Mouse (Mus musculus) heart, embryonic 12.5 days (tissue): ENCODE results near the gene Tnn. TPM values are rescaled to one million over a fixed set of nuclear protein-coding genes. Genes with fewer than 3 reads are reported as not detected.

Source experiments
- ATAC-seq: fragments of 200-750 bp; cut with Nextera tagmentation; 2 replicates; pipeline ENCODE4 v1.8.0; 2017; ENCODE audit warnings: moderate TSS enrichment, moderate library complexity; ENCODE audit not compliant: insufficient number of reproducible peaks, low FRiP score
- H3K27ac ChIP-seq: fragments of 300-500 bp; sonication (generic); 2 replicates; pipeline ENCODE4 v1.5.1; 2016; ENCODE audit warnings: mild to moderate bottlenecking, moderate library complexity; ENCODE audit not compliant: poor library complexity, severe bottlenecking
- H3K27me3 ChIP-seq: fragments of 300-500 bp; sonication (generic); replicated peaks from 2 replicates; pipeline ENCODE4 v1.6.1; 2016; ENCODE audit warnings: mild to moderate bottlenecking, moderate library complexity
- H3K36me3 ChIP-seq: fragments of 300-500 bp; sonication (generic); 2 replicates; pipeline ENCODE4 v1.6.1; 2016; ENCODE audit warnings: mild to moderate bottlenecking, moderate library complexity
- H3K4me1 ChIP-seq: fragments of 300-500 bp; sonication (generic); replicated peaks from 2 replicates; pipeline ENCODE4 v1.6.1; 2016; ENCODE audit warnings: mild to moderate bottlenecking
- H3K4me2 ChIP-seq: fragments of 300-500 bp; sonication (generic); 2 replicates; pipeline ENCODE4 v1.6.1; 2016; ENCODE audit warnings: mild to moderate bottlenecking, moderate library complexity
- H3K4me3 ChIP-seq: fragments of 300-500 bp; sonication (generic); 2 replicates; pipeline ENCODE4 v1.5.1; 2016; ENCODE audit warnings: mild to moderate bottlenecking
- H3K9ac ChIP-seq: fragments of 300-500 bp; sonication (generic); 2 replicates; pipeline ENCODE4 v1.6.1; 2016; ENCODE audit warnings: mild to moderate bottlenecking, moderate library complexity
- H3K9me3 ChIP-seq: fragments of 300-500 bp; sonication (generic); replicated peaks from 2 replicates; pipeline ENCODE4 v1.6.1; 2016; ENCODE audit warnings: mild to moderate bottlenecking, moderate library complexity
- WGBS: fragments of 180-500 bp; shearing (Covaris S2); methylation state at CpG from one replicate; pipeline ENCODE4 v1.1.7; 2016; 5-methylcytosine and 5-hydroxymethylcytosine counted together
- polyA plus RNA-seq: library from polyadenylated mRNA; unstranded; fragments of >200 nt; fragmentation: Nextera tagmentation; extraction: Ambion mirVana; gene quantifications from 2 replicates; pipeline ENCODE4 v1.2.1, GENCODE M21; 2016

The Tnn gene
- polyA plus RNA-seq, 1 experiment from 2014 or later = not detected

GRCm38 (mm10) chr1:160145606-160146005 is 7.8 kb downstream of the Tnn start:
- WGBS = 59% methylated on average over 3 of the region's 3 CpGs
- H3K4me2 ChIP-seq = no peak overlapping the region

DNA sequence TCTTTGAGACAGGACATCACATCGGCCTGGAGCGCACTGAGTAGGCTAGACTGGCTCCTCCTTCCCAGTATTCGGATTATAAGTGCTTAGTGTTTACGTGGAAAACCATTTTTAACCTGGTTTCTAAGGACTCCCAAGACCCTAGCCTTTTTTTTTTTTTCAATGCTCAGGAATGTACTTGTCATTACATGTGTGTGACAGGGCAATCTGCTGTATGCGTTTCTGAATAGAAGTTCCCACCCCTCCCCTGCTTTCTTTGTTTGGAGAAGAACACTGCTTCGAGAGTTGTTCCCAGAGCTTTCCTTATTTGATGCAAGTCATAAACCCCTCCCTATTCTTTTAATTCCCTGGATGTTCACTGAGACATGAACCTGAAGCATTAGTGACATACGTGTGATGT is 9.0 kb downstream of the Tnn start:
- 81% methylated on average over 7 of the region's 7 CpGs for WGBS
- Histone ChIP-seq H3K4me3 (no peak overlapping the region), H3K36me3 (no peaks in the 10 kb centered on the region), H3K9me3 (no peaks in the 10 kb centered on the region), H3K4me1 (no peaks in the 10 kb centered on the region), H3K4me2 (no peak overlapping the region), H3K27me3 (no peaks in the 10 kb centered on the region), H3K27ac (no peak overlapping the region), H3K9ac (no peak overlapping the region)
- no peak for ATAC-seq

More at GRCm38 (mm10) chr1:160145606-160146005, 7.8 kb downstream of the Tnn start:
- no peaks in the 10 kb centered on the region for H3K36me3 ChIP-seq
- no peaks in the 10 kb centered on the region for H3K4me1 ChIP-seq
- no peak overlapping the region for H3K9ac ChIP-seq
- no peak for ATAC-seq
- no peak overlapping the region for H3K27ac ChIP-seq
- H3K27me3 ChIP-seq = no peaks in the 10 kb centered on the region
- no peak overlapping the region for H3K4me3 ChIP-seq
- no peaks in the 10 kb centered on the region for H3K9me3 ChIP-seq

GRCm38 (mm10) chr1:160136362-160136890 is 17.0 kb downstream of the Tnn start:
- no peaks in the 10 kb centered on the region for H3K9me3 ChIP-seq
- H3K27ac ChIP-seq = no peak overlapping the region
- H3K4me2 ChIP-seq = no peak overlapping the region
- no peaks in the 10 kb centered on the region for H3K4me1 ChIP-seq
- H3K36me3 ChIP-seq = no peaks in the 10 kb centered on the region
- H3K27me3 ChIP-seq = no peaks in the 10 kb centered on the region
- WGBS = 71% methylated on average over 7 of the region's 7 CpGs
- H3K4me3 ChIP-seq = no peak overlapping the region
- H3K9ac ChIP-seq = no peak overlapping the region
- no peak for ATAC-seq

- Histone ChIP-seq H3K9me3 (no peaks in the 10 kb centered on the region), H3K4me2 (no peak overlapping the region), H3K9ac (no peak overlapping the region), H3K27ac (no peak overlapping the region), H3K27me3 (no peaks in the 10 kb centered on the region), H3K4me3 (no peak overlapping the region), H3K36me3 (no peaks in the 10 kb centered on the region), H3K4me1 (no peaks in the 10 kb centered on the region)
- whole genome bisulfite sequencing = 44% methylated on average over 4 of the region's 4 CpGs
- no peak for ATAC-seq
These were observed 19.8 kb downstream of the Tnn start for GRCm38 (mm10) chr1:160133464-160134079.

DNA sequence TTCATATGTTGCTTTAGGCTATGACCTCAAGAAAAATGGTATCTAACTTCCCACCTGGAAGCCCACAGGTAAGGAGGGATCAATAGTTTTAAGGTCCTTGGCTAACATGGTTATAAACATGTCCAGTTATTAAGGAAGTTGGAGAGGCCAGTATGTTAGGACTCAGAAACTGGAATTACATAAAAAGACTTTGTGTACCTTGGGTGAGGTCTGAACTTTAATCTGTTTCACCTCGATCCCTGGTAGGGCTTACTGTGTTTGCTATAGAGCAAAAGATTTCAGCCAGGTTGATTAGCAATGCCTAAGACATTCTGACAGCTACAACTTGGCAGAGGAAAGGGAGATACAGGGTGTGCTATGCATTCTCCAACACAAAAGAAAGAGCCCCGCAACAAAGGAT is 29.4 kb downstream of the Tnn start:
- H3K4me2 ChIP-seq = no peak overlapping the region

GRCm38 (mm10) chr1:160108604-160109003 is 44.8 kb downstream of the Tnn start:
- 65% methylated on average over 2 of the region's 2 CpGs for WGBS

More for the DNA sequence above, 29.4 kb downstream of the Tnn start:
- no peaks in the 10 kb centered on the region for H3K9me3 ChIP-seq
- no peak overlapping the region for H3K9ac ChIP-seq
- WGBS = 86% methylated on average over 2 of the region's 2 CpGs
- no peak overlapping the region for H3K4me3 ChIP-seq
- no peaks in the 10 kb centered on the region for H3K36me3 ChIP-seq
- peaks cover 6% of the 10 kb centered on the region; the same call in 1 of the 2 replicates for H3K27me3 ChIP-seq
- no peaks in the 10 kb centered on the region for H3K4me1 ChIP-seq
- ATAC-seq = no peak
- no peak overlapping the region for H3K27ac ChIP-seq

DNA sequence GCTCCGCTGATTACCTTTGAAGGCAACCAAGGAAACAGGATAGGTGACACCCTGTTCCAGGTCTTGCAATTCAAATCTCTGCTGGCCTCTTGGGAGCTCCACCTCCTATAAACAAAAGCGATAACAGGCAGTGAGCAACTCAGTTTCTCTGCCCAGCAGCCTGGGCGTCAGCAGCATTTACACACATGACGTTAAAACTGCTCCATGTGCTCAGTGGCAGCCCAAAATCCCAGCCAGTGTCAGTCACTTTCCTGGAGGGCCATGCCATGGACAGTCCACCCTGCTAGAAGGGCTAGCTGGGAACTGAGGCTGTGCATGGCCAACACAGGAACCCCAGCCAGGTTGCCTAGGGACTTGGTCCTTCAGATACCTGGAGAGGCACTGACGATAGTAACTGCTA is 48.0 kb downstream of the Tnn start:
- no peaks in the 10 kb centered on the region for H3K4me1 ChIP-seq
- ATAC-seq = no peak
- H3K9me3 ChIP-seq = no peaks in the 10 kb centered on the region
- no peak overlapping the region for H3K4me3 ChIP-seq
- H3K27me3 ChIP-seq = no peaks in the 10 kb centered on the region
- no peak overlapping the region for H3K9ac ChIP-seq
- 79% methylated on average over 5 of the region's 5 CpGs for WGBS
- H3K27ac ChIP-seq = no peak overlapping the region
- no peak overlapping the region for H3K4me2 ChIP-seq
- H3K36me3 ChIP-seq = no peaks in the 10 kb centered on the region

More at GRCm38 (mm10) chr1:160108604-160109003, 44.8 kb downstream of the Tnn start:
- Histone ChIP-seq H3K36me3 (no peaks in the 10 kb centered on the region), H3K4me3 (no peak overlapping the region), H3K27ac (no peak overlapping the region), H3K27me3 (no peaks in the 10 kb centered on the region), H3K4me1 (no peaks in the 10 kb centered on the region), H3K9ac (no peak overlapping the region), H3K4me2 (no peak overlapping the region), H3K9me3 (no peaks in the 10 kb centered on the region)
- ATAC-seq = no peak

- H3K36me3 ChIP-seq = no peaks in the 10 kb centered on the region
- H3K27me3 ChIP-seq = no peaks in the 10 kb centered on the region
- no peak overlapping the region for H3K4me3 ChIP-seq
- no peak overlapping the region for H3K4me2 ChIP-seq
- H3K9ac ChIP-seq = no peak overlapping the region
- no peak overlapping the region for H3K27ac ChIP-seq
- H3K9me3 ChIP-seq = no peaks in the 10 kb centered on the region
- no peak for ATAC-seq
- H3K4me1 ChIP-seq = no peaks in the 10 kb centered on the region
- 78% methylated on average over 5 of the region's 5 CpGs for WGBS
These were observed 52.4 kb downstream of the Tnn start for GRCm38 (mm10) chr1:160100996-160101395.

DNA sequence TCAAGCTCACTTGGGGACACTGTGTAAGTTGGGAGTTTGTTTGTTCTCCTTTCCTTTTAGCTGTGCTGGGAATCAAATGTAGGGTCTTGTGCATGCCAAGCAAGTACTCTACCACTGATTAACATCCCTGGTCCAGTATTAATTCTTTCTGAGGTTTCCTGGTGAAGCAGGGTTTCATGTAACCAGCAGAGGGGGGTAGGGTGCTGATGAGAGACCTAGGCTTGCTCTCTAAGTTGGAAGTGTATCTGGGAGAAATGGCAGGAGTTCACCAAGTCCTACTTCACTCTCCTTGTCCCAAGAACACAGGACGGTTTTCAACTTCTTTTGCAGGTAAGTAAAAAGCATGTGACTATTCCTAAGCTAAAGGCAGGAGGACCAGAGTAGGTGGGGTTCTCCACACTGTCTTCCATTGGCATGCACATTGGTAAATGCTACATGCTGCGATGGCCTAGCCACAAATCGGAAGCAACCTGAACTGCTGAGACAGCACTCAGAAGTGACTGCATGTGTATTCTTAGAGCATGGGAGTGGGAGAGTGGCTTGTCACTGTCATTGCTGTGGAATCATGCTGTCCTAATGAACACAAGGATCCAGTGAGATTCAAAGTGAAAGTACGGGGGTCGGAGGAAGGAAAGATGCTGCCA is 53.6 kb downstream of the Tnn start:
- no peak for ATAC-seq
- Histone ChIP-seq H3K4me2 (no peak overlapping the region), H3K4me1 (no peaks in the 10 kb centered on the region), H3K36me3 (no peaks in the 10 kb centered on the region), H3K9me3 (no peaks in the 10 kb centered on the region), H3K4me3 (no peak overlapping the region), H3K27me3 (no peaks in the 10 kb centered on the region), H3K27ac (no peak overlapping the region), H3K9ac (no peak overlapping the region)
- WGBS = 79% methylated on average over 5 of the region's 5 CpGs

DNA sequence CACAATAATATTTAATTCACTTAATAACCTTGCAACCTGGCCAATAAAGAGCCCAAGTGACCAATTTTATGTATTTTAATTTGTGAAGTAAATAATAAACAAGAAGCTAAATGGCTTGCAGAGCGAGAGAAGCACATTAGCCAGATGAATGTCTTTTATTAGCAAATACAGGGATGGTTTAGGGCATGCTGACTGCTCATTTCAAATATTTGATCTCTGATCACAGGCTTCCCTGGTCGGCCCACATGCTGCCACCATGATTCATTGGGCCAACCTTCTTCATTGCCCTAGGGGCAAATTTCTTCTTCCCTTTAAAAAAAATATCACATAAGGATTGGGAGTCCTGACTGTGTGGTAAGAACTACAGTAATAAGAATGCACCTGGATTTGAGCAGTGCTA is 66.7 kb downstream of the Tnn start:
- H3K4me3 ChIP-seq = no peak overlapping the region
- no peaks in the 10 kb centered on the region for H3K9me3 ChIP-seq
- H3K9ac ChIP-seq = no peak overlapping the region
- ATAC-seq = no peak
- H3K36me3 ChIP-seq = no peaks in the 10 kb centered on the region
- no peaks in the 10 kb centered on the region for H3K27me3 ChIP-seq
- no peak overlapping the region for H3K27ac ChIP-seq
- H3K4me2 ChIP-seq = no peak overlapping the region
- H3K4me1 ChIP-seq = no peaks in the 10 kb centered on the region
- WGBS = 73% methylated on average over 2 of the region's 2 CpGs

- no peak overlapping the region for H3K27ac ChIP-seq
- 76% methylated on average over 1 of the region's 1 CpGs for WGBS
- H3K9ac ChIP-seq = no peak overlapping the region
- no peaks in the 10 kb centered on the region for H3K9me3 ChIP-seq
- no peaks in the 10 kb centered on the region for H3K27me3 ChIP-seq
- no peak overlapping the region for H3K4me3 ChIP-seq
- no peaks in the 10 kb centered on the region for H3K4me1 ChIP-seq
- no peak overlapping the region for H3K4me2 ChIP-seq
- H3K36me3 ChIP-seq = no peaks in the 10 kb centered on the region
- no peak for ATAC-seq
These were observed 69.1 kb downstream of the Tnn start for GRCm38 (mm10) chr1:160084239-160084638.
